Mouse (Mus musculus): ENCODE results near the gene Rab3b. TPM values are rescaled to one million over a fixed set of nuclear protein-coding genes. Genes with fewer than 3 reads are reported as not detected.
A peak's percentile ranks its signal among the peaks of the same experiment; 100 is the strongest.
"Not testable (repeated sequence)": the region's sequence is repeated elsewhere in the genome, so short reads cannot be mapped to it uniquely, and the experiment has no call there.

Rab3b gene
- total RNA-seq, 2 experiments from 2014 or later: 0.95 TPM; not detected in 1

DNA sequence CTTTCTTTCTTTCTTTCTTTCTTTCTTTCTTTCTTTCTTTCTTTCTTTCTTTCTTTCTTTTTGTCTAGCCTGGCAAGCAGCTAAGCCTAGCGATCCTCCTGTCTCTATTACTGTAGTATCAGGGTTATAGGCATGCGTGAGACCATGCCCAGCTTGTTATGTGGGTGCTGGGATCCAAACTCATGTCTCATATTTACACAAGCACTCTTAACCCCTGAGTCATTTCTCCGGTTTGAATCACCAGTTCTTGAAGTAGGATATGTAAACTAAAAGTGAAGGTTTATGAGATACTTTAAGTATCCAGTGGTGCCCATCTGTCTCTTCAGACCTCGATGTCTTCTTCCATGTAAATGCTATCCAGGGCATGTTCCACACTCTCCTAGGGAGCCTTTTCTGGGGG, 8.6 kb downstream of the Rab3b start:
- no peak for ATAC-seq (ENCODE audit: poor library complexity, severe bottlenecking)

DNA sequence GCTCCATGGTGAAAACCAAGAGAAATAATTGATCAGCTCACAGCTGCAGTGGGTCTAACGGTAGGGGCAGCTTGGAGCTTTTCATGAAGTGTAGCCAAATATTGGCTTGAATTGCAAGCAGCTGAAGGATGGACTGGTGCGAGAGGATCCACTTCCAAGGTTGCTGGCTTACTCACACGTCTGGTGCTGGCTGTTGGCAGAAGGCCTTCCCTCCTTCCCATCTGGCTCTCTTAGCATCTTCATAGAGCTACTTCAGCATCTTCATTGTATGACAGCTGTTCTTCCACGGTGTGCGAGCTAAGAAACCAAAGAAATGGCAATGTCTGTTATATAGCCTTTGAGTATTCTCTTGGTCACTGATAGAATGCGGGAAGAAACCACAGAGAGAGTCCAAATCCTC, 12.0 kb downstream of the Rab3b start:
- no peak for ATAC-seq (ENCODE audit: poor library complexity, severe bottlenecking)

DNA sequence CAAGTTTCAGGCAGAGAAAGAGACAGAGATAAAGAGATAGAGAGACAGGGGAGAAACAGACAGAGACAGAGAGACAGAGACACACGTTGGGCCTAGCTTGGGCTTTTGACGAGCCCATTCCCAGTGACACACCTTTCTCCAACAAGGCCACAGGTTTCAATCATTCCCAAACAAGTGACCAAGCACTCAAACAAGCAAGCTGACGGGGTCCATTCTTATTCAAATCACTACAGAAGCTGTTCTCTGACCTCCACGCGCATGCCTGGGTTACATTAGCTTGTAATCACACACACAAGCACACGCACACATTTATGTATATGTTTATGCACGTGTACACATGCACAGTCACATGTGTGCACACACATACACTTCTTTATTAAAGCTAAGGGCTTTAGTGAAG, 21.6 kb downstream of the Rab3b start:
- ATAC-seq (ENCODE audit: poor library complexity, severe bottlenecking): no peak

DNA sequence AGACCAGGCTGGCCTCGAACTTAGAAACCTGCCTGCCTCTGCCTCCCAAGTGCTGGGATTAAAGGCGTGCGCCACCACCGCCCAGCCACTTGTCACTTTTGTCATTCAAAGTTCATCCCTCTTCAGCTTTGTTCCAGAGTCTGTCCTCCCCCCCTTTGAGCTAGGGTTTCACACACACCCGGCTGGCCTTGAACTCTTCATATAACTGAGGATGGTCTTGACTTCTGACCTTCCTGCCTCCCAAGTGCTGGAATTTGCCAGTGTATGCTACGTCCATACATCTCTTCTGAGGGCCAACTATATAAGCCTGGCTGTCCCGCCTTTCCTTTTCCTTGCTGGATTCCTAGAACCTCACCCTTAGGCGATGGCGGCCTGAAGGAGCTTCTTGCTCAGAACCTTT, 24.0 kb downstream of the Rab3b start:
- ATAC-seq (ENCODE audit: poor library complexity, severe bottlenecking): no peak

DNA sequence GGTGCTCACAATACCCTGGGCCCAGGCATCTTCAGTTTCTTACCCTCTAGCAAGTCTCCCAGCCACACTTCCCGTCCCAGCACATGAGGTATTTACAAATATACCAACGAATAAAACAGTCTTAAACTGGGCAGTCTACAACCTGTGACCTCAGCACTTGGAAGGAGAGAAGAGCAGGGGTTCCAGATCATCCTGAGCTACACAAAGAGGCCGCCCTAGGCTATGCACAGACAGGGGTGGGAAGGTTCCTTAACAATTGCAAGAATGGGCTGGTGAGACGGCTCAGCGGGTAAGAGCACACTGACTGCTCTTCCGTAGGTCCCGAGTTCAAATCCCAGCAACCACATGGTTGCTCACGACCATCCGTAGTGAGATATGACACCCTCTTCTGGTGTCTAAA, 24.5 kb downstream of the Rab3b start:
- ATAC-seq (ENCODE audit: poor library complexity, severe bottlenecking): no peak

DNA sequence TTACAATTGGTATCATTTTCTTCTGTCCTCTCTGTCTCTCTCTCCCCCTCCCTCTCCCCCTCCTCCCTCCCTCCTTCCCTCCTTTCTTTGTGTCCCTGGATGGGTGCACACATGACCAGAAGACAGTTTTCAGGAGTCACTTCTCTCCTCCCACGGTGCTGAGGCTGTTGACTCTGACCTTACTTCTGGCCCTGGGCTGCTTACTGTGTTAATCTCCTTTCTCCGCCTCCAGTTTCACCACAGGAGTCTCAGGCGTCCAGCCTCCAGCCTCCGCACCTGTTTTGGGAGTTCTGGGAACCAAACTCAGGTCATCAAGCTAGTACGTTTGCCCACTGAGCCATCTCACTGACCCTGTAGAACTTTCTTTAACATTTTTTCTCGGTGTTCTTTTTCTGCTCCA, 25.2 kb downstream of the Rab3b start:
- ATAC-seq (ENCODE audit: poor library complexity, severe bottlenecking): no peak

DNA sequence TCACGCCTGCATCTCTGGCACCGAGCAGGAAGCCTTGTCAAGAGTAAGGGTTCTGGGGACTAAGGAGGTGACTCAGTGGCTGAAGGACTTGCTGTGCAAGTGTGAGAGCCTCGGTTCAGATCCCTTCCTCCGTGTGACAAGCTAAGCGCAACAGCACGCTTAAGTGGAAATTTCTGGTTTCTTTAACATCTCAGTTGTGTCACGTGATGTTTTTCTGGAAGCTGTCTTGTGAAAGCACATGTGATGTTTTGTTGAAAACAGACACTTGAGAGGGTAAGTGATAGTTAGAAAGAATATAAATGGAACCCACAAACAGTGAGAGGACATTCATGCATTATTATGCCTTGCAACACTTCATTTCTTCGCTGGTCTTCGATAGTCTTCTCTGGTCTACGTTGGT, 25.9 kb downstream of the Rab3b start:
- ATAC-seq (ENCODE audit: poor library complexity, severe bottlenecking): no peak

DNA sequence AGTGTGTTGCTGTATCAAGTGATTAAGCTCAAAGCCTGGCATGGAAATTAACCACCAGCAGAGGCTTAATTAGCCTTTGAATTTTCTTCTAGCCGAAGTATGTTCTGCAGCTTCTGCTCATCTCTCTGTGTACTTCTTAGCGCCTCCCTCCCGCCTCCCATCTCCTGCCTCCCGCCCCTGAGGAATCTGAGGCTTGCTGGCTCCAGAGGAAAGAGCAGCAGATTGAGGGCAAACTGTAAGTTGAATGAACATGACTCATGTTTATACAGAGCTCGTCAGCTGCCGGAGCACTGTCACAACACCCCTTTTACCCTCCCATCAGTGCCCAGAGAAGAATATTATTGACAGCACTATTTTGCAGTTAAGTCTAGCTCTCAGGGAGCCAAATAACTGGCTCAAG, 27.0 kb downstream of the Rab3b start:
- no peak for ATAC-seq (ENCODE audit: poor library complexity, severe bottlenecking)

DNA sequence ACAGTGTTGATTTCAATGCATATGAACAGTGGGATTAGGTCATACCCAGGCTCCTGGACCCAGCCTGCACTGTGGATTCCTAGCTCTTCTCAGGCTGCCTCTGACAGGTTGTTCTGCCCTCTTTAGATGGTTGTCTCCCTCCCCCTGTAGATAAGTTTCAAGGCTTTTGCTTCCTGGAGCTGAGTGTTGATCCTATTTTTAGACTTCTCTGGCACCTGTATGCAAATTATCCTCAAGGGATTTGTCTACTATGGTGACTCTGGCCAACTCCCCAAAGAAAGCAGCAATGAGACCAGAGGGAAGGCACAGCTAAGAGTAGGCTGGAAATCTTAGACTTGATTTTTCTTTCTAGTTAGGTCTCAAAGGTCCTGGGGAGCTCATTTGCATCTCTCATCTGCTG, 28.6 kb downstream of the Rab3b start:
- ATAC-seq (ENCODE audit: poor library complexity, severe bottlenecking): no peak

DNA sequence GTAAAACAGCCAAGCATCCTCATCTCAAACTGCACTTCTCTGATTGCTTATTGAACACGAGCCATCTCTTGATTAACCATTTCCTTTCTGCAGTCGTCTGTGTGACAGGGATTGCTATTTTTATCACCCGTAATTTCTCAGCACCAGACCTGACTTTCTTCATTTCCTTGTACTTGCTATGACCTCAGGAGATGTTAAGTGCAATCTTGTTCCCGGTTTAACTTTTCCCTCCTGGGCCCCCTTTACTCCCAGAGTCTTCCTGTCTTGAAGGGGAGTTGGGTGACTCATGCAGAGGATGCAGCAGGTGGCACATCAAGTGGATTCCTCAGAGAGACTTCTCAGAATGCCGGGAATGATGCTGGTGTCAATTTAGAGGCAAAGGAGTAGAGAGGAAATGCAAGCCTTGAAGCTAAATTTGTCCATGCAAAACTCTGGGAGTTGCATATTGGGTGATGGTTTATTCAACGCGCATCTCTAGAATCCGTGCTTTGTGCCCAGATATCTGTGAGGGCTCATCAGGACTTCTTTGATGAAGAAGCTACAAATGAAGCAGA, 31.1 kb downstream of the Rab3b start:
- ATAC-seq (ENCODE audit: poor library complexity, severe bottlenecking): no peak

DNA sequence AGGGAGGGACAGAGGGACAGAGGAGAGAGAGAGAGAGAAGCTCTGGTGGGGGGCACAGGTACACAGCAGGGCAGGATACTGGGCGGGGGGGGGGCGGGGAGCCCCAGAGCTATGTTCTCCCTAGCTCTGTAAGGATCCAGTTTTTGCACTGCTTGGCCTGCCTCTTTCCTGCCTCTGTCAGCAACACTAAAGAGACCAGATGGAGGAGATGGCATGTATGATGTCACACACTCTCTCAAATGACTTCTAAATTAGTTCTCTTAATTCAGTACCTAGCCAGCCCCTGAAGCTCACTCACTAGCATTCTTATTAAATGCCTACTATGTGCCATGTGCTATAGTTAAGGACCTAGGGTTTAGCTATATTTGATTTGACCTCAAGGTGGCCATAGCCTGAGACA, 33.0 kb downstream of the Rab3b start:
- ATAC-seq (ENCODE audit: poor library complexity, severe bottlenecking): no peak

DNA sequence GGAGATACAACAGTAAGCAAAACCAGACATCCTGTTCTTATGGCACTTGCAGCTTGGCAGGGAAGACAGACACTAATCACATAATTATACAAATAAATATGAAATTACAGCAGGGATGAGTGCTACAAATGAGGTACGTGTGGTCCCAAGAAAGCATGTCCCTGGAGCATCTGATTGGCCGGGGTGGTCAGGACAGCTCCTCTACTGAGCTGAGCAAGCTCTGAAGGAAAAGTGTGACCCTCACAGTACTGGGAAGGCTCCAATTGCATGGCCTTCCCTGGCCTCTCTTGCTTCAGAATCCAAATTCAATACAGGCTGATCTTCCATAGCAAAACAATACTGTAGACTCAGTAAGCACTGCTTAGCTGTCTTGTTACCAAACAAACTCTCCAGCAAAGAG, 34.3 kb downstream of the Rab3b start:
- no peak for ATAC-seq (ENCODE audit: poor library complexity, severe bottlenecking)

DNA sequence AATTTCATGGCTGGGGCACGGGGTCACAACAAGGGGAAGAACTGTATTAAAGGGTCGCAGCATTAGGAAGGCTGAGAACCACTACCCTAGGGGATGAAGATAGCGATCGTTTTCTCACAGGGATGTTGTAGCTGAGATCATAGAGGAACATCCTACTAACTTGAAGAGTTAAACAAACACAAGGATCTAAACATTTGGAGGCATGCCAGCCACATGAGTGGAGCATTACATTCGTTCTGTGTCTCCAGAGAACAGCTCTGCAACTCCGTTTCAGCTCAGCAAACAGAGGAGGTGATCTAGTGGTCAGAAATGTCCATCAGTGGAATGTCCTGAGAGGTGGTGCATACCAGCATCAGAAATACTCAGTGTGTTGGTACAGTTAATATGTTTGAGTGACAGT, 35.5 kb downstream of the Rab3b start:
- no peak for ATAC-seq (ENCODE audit: poor library complexity, severe bottlenecking)

DNA sequence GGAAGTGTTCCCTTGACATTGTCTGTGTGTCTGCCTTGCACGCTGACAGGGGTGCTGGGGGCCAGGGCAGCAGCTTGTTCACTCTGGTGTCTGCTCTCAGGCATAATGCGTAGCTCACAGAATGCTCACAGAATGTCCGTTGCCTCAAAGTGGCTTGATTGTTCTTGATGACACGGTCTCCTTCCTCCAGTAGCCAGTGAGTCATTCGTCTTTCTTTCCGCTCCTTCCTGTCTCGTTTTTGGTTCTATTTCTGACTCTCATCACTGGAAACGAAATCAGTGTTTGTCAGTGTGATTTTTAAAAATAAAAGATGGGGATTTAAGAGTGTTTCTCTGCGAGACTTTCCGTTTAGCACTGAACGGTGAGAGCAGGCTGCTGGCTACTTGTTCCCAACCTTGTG, 36.2 kb downstream of the Rab3b start:
- no peak for ATAC-seq (ENCODE audit: poor library complexity, severe bottlenecking)

DNA sequence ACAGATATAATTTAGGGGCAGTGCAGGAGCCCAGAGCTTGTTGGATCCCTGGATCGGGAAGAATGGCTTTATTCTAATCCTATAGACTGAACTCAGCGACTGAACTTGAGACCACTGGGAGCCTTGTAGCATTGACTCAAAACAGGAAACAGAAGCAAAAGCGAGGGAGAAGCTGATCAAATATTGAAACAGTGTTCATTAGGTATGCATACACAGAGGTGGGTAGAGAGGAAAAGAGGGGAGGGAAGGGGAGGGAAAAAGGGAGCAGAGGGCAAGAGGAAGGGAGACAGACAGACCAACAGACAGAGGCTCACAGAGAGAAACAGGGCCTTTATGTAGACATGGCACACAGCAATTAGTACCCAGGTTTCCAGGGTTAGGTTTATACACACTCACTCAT, 38.8 kb downstream of the Rab3b start:
- ATAC-seq (ENCODE audit: poor library complexity, severe bottlenecking): no peak

DNA sequence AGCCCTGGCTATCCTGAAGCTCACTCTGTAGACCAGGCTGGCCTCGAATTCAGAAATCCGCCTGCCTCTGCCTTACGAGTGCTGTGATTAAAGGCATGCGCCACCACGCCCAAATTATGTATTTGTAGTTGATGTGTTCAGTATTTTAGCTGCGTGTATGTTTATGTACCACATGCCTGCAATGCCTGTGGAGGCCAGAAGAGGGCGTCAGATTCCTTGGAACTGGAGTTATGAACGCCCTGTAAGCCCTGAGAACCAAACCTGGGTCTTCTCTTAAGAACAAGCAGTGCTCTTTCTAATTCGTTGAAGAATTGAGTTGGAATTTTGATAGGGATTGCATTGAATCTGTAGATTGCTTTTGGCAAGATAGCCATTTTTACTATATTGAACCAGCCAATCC, 49.1 kb downstream of the Rab3b start:
- not testable (repeated sequence) for ATAC-seq (ENCODE audit: poor library complexity, severe bottlenecking)

DNA sequence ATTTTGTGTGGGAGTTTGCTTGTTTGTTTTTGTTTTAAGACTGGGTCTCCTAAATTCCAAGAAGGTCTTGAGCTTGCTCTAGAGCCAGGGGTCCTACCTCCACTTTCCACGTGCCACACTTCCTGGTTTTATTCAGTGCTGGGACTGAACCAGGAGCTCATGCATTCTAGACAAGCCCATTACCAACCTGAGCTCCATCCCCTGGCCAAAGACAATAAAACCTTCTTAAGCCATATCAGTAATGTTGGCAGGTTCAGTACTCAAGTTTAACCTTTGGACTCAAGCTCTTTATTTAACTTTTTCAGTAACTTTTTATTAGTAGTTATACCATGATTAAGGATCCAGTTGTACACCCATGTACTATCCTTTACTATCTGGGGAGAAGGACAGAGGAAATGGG, 54.3 kb downstream of the Rab3b start:
- no peak for ATAC-seq (ENCODE audit: poor library complexity, severe bottlenecking)

DNA sequence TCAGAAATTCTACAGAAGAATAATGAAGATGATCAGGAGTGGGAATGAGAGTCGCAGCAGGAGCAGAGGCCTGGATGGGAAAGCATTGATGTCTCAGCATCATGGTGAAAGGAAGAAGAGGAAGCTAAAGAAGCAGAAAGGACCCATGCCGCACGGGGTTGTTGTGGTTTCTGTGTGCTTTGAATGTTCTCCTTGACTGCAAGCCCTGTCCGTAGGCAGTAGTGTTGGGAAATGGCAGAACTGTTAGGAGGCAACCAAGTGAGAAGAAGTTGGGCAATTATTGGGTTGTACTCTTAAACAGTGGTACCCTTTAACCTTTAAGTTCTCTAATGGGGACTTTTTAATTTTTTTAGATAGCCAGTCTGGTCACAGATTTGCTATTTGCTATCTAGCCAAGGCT, 56.0 kb downstream of the Rab3b start:
- peak; percentile 89 for ATAC-seq (ENCODE audit: poor library complexity, severe bottlenecking)

DNA sequence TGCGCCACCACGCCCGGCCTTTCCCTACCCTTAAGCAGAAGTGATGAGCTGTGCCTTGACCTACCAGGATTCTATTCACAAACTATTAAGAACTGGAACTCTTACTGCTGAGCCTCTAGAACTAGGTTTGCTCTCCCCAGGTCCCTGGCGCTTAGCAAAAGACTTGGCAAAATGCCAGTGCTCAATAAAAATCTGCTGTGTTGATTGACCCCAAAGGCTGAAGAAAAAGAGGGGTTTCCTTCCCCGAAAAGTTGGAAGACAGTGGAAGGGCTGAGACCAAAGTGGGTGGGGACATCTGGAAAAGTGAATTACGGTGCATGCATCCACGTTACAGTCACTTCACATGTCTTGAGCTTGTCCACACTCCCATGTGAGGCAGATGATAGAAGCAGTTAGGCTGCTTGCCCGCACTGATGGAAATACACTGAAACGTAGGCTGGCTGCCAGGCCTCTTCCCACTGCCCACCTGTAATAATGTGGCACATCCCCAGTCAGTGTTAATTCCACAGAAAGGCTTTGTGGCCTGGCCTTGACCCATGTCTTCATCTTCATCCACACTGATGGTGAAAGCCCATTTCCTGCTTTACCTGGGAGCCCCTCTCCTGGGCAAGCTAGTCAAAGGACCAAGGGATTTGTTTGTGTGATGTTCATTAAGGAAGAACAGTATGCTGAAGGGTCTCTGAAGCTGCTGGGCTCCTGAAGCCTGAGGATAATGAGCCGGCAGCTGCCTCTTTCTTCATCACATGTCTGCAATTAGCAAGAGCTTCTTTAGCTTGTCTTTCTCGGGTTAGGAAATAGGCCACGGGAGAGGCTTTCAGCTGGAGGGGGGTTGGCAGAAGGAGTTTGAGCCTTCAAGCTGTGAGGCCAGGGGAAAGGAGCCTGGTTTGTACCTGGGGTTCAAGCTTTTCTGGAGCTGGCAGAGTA, 59.2 kb downstream of the Rab3b start:
- 0 out of 2 replicates have a peak, but pooled peaks have one; percentile 25 for ATAC-seq (ENCODE audit: poor library complexity, severe bottlenecking)

DNA sequence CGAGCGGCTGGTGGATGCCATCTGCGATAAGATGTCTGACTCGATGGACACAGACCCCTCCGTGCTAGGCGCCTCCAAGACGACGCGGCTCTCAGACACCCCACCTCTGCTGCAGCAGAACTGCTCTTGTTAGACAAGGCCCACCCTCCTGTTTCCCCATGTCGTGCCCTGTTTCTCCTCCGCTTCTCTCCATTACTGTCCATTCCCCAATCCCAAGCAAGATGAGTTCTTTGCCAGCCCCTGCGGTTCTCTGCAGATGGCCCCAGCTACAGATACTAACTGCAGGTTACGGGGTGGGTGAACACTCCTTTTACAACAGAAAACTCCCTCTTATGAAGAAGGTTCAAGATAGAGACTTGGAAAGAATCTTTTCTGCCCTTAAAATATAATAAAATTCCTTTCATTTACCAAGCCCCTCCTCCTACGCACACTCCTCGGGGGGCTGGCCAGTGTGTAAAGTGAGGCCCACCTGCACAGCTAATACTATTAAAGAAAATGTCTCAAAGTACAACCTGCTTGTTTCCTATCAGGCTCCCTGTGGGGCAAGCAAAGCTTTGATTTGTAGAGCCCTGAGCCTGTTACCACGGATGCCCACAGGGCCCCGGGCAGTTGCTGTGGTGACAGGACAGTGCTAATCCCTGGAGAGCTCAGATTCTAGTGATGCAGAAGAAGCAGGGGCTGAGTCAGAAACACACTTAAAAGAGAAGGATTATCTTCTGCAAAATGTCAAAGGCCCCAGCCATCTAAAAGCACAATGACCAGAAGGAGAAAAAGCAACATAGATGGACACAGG, 62.0 kb downstream of the Rab3b start:
- ATAC-seq (ENCODE audit: poor library complexity, severe bottlenecking): no peak

DNA sequence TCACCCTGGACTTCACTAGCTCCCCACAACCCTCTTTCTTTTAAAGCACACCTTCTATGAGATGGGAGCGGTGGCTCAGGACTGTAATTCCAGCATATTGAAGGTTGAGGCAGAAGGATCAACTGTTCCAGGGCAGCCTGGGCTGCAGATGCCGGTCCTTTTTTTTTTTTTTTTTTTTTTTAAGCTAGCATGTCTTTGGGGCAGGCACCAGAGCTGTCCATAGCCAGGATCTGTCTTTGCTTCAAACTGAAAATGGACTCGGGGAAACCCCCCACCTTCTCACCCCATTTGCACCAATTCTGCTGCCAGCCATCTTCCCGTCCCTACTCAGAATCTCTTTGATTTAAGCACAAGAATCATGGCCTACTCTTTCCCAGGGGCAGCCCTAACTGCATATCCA, 63.3 kb downstream of the Rab3b start:
- ATAC-seq (ENCODE audit: poor library complexity, severe bottlenecking): no peak
